ENCODE assay signal across 10 mouse cellular contexts in the genomic region with DNA sequence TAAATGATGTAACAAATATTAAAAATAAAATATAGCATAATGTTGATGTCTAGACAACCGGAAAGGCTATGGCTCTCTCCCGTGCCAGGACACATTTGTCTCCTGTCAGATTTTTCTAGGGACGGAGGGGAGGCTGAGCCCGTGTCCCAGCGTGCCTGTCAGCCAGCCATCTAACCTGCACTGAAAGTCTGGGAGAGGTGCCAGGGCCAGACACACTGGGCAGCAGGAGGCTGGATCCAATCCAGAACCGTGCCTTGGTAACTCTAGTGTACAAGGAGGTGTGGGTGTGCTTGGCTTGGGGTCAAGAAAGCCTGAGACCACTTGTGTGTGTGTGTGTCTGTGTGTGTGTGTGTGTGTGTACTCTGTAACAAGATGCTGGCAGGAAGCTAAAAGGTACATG. TPM values are rescaled to one million over a fixed set of nuclear protein-coding genes. Genes with fewer than 3 reads are reported as not detected.
A peak's percentile ranks its signal among the peaks of the same experiment; 100 is the strongest.
DNase-seq lines count a peak whose midpoint lies in the region; ATAC-seq lines count a peak whose summit lies in the region.
"Had no signal": no experiment of that assay in that cellular context is flagged by ENCODE, and none has a peak within 500 bp of the region (broad histone marks: within the 10 kb centered on the region; RNA-seq: fewer than 3 reads in every experiment).

No protein-coding gene starts in this region.

- no peak overlapping the region for H3K27ac ChIP-seq in forebrain, embryonic 13.5 days
- H3K27ac ChIP-seq in forebrain, embryonic 10.5 days = no peak overlapping the region
- no peak overlapping the region for H3K27ac ChIP-seq in stomach, embryonic 16.5 days (ENCODE audit: low read length)
- H3K27ac ChIP-seq: limb, embryonic 12.5 days had no signal

- H3K4me1 ChIP-seq in forebrain, embryonic 13.5 days = peaks cover 44% of the 10 kb centered on the region
- H3K4me1 ChIP-seq in forebrain, embryonic 10.5 days = peaks cover 35% of the 10 kb centered on the region
- peaks cover 27% of the 10 kb centered on the region for H3K4me1 ChIP-seq in stomach, embryonic 16.5 days (ENCODE audit: control insufficient read depth, insufficient read depth, low read length)

- 56% methylated on average over 6 of the region's 6 CpGs for WGBS in forebrain, embryonic 13.5 days
- WGBS in forebrain, embryonic 10.5 days = 83% methylated on average over 6 of the region's 6 CpGs
- WGBS in stomach, embryonic 16.5 days = 31% methylated on average over 6 of the region's 6 CpGs

- ATAC-seq in forebrain, embryonic 13.5 days = peak; percentile 28; the same call in 1 of the 2 replicates
- peak; percentile 15; the same call in 1 of the 2 replicates for ATAC-seq in stomach, embryonic 16.5 days (ENCODE audit: insufficient read depth, low FRiP score)
- no peak for ATAC-seq in erythroblast, adult 5-6 weeks (replicated peaks; ENCODE audit: low FRiP score, poor library complexity, severe bottlenecking)

- DNase-seq in forebrain, embryonic 10.5 days (ENCODE audit: extremely low spot score, low spot score) = no peak
- peak; percentile 76 for DNase-seq in urinary bladder, postnatal 14 days (ENCODE audit: low spot score)
- no peak for DNase-seq in urinary bladder, postnatal 25 days (ENCODE audit: low spot score)
- DNase-seq in kidney, adult 9 months = peak; percentile 89
- DNase-seq in gastrocnemius, postnatal 14 days = no peak

- intact Hi-C loops in gastrocnemius, postnatal 14 days (cut with DNase I; ENCODE audit: low total_unique reads) = no loop called here

- H3K27me3 ChIP-seq in forebrain, embryonic 13.5 days = no peaks in the 10 kb centered on the region
- H3K27me3 ChIP-seq in forebrain, embryonic 10.5 days (ENCODE audit: poor library complexity, severe bottlenecking) = peaks cover 17% of the 10 kb centered on the region
- H3K27me3 ChIP-seq in stomach, embryonic 16.5 days (ENCODE audit: control insufficient read depth, insufficient read depth, low read length) = no peaks in the 10 kb centered on the region
- H3K27me3 ChIP-seq: limb, embryonic 12.5 days had no signal

- no peak overlapping the region for H3K4me2 ChIP-seq in forebrain, embryonic 13.5 days
- no peak overlapping the region for H3K4me2 ChIP-seq in stomach, embryonic 16.5 days (ENCODE audit: low read depth, low read length)
- H3K4me2 ChIP-seq: limb, embryonic 12.5 days had no signal

- H3K9ac ChIP-seq in forebrain, embryonic 13.5 days = no peak overlapping the region
- no peak overlapping the region; the same call in 1 of the 2 replicates for H3K9ac ChIP-seq in stomach, embryonic 16.5 days (ENCODE audit: low read length)
- H3K9ac ChIP-seq: limb, embryonic 12.5 days had no signal

- no peak overlapping the region for H3K4me3 ChIP-seq in forebrain, embryonic 13.5 days
- no peak overlapping the region for H3K4me3 ChIP-seq in forebrain, embryonic 10.5 days
- no peak overlapping the region for H3K4me3 ChIP-seq in stomach, embryonic 16.5 days (replicated peaks; ENCODE audit: low read length)
- H3K4me3 ChIP-seq: limb, embryonic 12.5 days had no signal

- no peaks in the 10 kb centered on the region for H3K9me3 ChIP-seq in forebrain, embryonic 13.5 days (replicated peaks)
- H3K9me3 ChIP-seq in forebrain, embryonic 10.5 days = no peaks in the 10 kb centered on the region
- no peaks in the 10 kb centered on the region for H3K9me3 ChIP-seq in stomach, embryonic 16.5 days (replicated peaks; ENCODE audit: control insufficient read depth, low read length)
- H3K9me3 ChIP-seq: limb, embryonic 12.5 days had no signal

- no peaks in the 10 kb centered on the region for H3K36me3 ChIP-seq in forebrain, embryonic 13.5 days (ENCODE audit: poor library complexity, severe bottlenecking)
- H3K36me3 ChIP-seq in forebrain, embryonic 10.5 days (replicated peaks) = no peaks in the 10 kb centered on the region
- H3K36me3 ChIP-seq in stomach, embryonic 16.5 days (ENCODE audit: control insufficient read depth, insufficient read depth, low read length) = no peaks in the 10 kb centered on the region
- H3K36me3 ChIP-seq: limb, embryonic 12.5 days had no signal

RNA-seq across cellular contexts. Expression of a gene that starts 1.5 kb away (rescaled TPM):
- polyA plus RNA-seq in forebrain, embryonic 13.5 days (2015; fragmentation: Nextera tagmentation; extraction: Ambion mirVana) = 34.1 and 38.7 TPM in 2 replicates
- 8.7 and 10.0 TPM in 2 replicates for polyA plus RNA-seq in forebrain, embryonic 10.5 days (2016; fragmentation: Nextera tagmentation; extraction: Ambion mirVana)
- polyA plus RNA-seq in stomach, embryonic 16.5 days (2015; fragmentation: Nextera tagmentation; extraction: Ambion mirVana) = 12.5 and 14.0 TPM in 2 replicates
- 1 to 10 TPM; 1.4 to 1.5 TPM for total RNA-seq in gastrocnemius, postnatal 14 days (2021)
- not detected in 2 replicates for total RNA-seq in erythroblast, adult 5-6 weeks (2015; ENCODE audit: low replicate concordance)
- total RNA-seq in erythroblast, adult 5-6 weeks (2017; ENCODE audit: low replicate concordance) = not detected in 2 replicates

RNA-seq across cellular contexts. Expression of a gene that starts 12.9 kb away (rescaled TPM):
- 47.9 and 53.4 TPM in 2 replicates for polyA plus RNA-seq in forebrain, embryonic 13.5 days (2015; fragmentation: Nextera tagmentation; extraction: Ambion mirVana)
- polyA plus RNA-seq in forebrain, embryonic 10.5 days (2016; fragmentation: Nextera tagmentation; extraction: Ambion mirVana) = 40.1 and 40.8 TPM in 2 replicates
- polyA plus RNA-seq in stomach, embryonic 16.5 days (2015; fragmentation: Nextera tagmentation; extraction: Ambion mirVana) = 70.7 and 73.9 TPM in 2 replicates
- total RNA-seq in gastrocnemius, postnatal 14 days (2021) = 10 to 100 TPM; 64.1 to 69.1 TPM
- total RNA-seq in erythroblast, adult 5-6 weeks (2015; ENCODE audit: low replicate concordance) = 4.6 and 19.0 TPM in 2 replicates
- 11.6 and 17.5 TPM in 2 replicates for total RNA-seq in erythroblast, adult 5-6 weeks (2017; ENCODE audit: low replicate concordance)

RNA-seq across cellular contexts. Expression of a gene that starts 35.8 kb away (rescaled TPM):
- polyA plus RNA-seq in forebrain, embryonic 13.5 days (2015; fragmentation: Nextera tagmentation; extraction: Ambion mirVana) = 2.9 and 3.1 TPM in 2 replicates
- polyA plus RNA-seq in forebrain, embryonic 10.5 days (2016; fragmentation: Nextera tagmentation; extraction: Ambion mirVana) = 10.8 and 14.9 TPM in 2 replicates
- polyA plus RNA-seq in stomach, embryonic 16.5 days (2015; fragmentation: Nextera tagmentation; extraction: Ambion mirVana) = 83.9 and 89.2 TPM in 2 replicates
- total RNA-seq in gastrocnemius, postnatal 14 days (2021) = under 1 TPM in 1 of 2 experiments, not detected in 1; 0.27 TPM
- total RNA-seq in erythroblast, adult 5-6 weeks (2015; ENCODE audit: low replicate concordance) = not detected in 2 replicates
- not detected in 2 replicates for total RNA-seq in erythroblast, adult 5-6 weeks (2017; ENCODE audit: low replicate concordance)
- polyA plus RNA-seq: C2C12 had no signal

RNA-seq across cellular contexts. Expression of a gene that starts 42.2 kb away (rescaled TPM):
- polyA plus RNA-seq in forebrain, embryonic 13.5 days (2015; fragmentation: Nextera tagmentation; extraction: Ambion mirVana) = 31.3 and 33.8 TPM in 2 replicates
- 25.0 and 26.1 TPM in 2 replicates for polyA plus RNA-seq in forebrain, embryonic 10.5 days (2016; fragmentation: Nextera tagmentation; extraction: Ambion mirVana)
- polyA plus RNA-seq in stomach, embryonic 16.5 days (2015; fragmentation: Nextera tagmentation; extraction: Ambion mirVana) = 32.6 and 33.3 TPM in 2 replicates
- 10 to 100 TPM; 24.0 to 25.8 TPM for total RNA-seq in gastrocnemius, postnatal 14 days (2021)
- total RNA-seq in erythroblast, adult 5-6 weeks (2015; ENCODE audit: low replicate concordance) = 1.5 and 7.9 TPM in 2 replicates
- 2.2 and 4.6 TPM in 2 replicates for total RNA-seq in erythroblast, adult 5-6 weeks (2017; ENCODE audit: low replicate concordance)

RNA-seq across cellular contexts. Expression of a gene that starts 42.9 kb away (rescaled TPM):
- 101 and 112 TPM in 2 replicates for polyA plus RNA-seq in forebrain, embryonic 13.5 days (2015; fragmentation: Nextera tagmentation; extraction: Ambion mirVana)
- 172 and 176 TPM in 2 replicates for polyA plus RNA-seq in forebrain, embryonic 10.5 days (2016; fragmentation: Nextera tagmentation; extraction: Ambion mirVana)
- 94.8 and 105 TPM in 2 replicates for polyA plus RNA-seq in stomach, embryonic 16.5 days (2015; fragmentation: Nextera tagmentation; extraction: Ambion mirVana)
- total RNA-seq in gastrocnemius, postnatal 14 days (2021) = 10 to 100 TPM; 24.7 to 33.0 TPM
- total RNA-seq in erythroblast, adult 5-6 weeks (2015; ENCODE audit: low replicate concordance) = 23.4 and 30.9 TPM in 2 replicates
- 12.0 and 17.3 TPM in 2 replicates for total RNA-seq in erythroblast, adult 5-6 weeks (2017; ENCODE audit: low replicate concordance)

Comparison
In these comparisons a context has a peak if more than half of its experiments do, and no peak if none do; other contexts are left out.
1. DNase-seq: peak in urinary bladder, postnatal 14 days (single experiment) and kidney, adult 9 months (single experiment); none in forebrain, embryonic 10.5 days (single experiment), urinary bladder, postnatal 25 days (single experiment) and gastrocnemius, postnatal 14 days (single experiment).